Mouse (Mus musculus): ENCODE measurements at regions not wholly inside any gene's neighbourhood (a gene's known extent, or its start where the extent isn't known, plus 50 kb on each side); places are given as distances from the start of the nearest gene placed in this dataset.
A peak's percentile ranks its signal among the peaks of the same experiment; 100 is the strongest.

- no peak for ATAC-seq (replicated peaks; ENCODE audit: poor library complexity)
These were observed 50.2 kb upstream of the Nxt1 start for GRCm38 (mm10) chr2:148622216-148622615.

GRCm38 (mm10) chr2:148611911-148612310 lies 60.5 kb upstream of the Nxt1 start:
- peak; percentile 69; the same call in 1 of the 2 replicates for ATAC-seq (replicated peaks; ENCODE audit: poor library complexity)

GRCm38 (mm10) chr2:148605425-148605930 lies 66.9 kb upstream of the Nxt1 start:
- ATAC-seq (replicated peaks; ENCODE audit: poor library complexity): no peak

- ATAC-seq (replicated peaks; ENCODE audit: poor library complexity): peak; percentile 35; the same call in 1 of the 2 replicates
These were observed 68.5 kb upstream of the Nxt1 start for GRCm38 (mm10) chr2:148603951-148604350.

- ATAC-seq (replicated peaks; ENCODE audit: poor library complexity): no peak
These were observed 69.1 kb upstream of the Nxt1 start for GRCm38 (mm10) chr2:148603315-148603714.

- peak; percentile 86 for ATAC-seq (replicated peaks; ENCODE audit: poor library complexity)
These were observed 72.9 kb upstream of the Nxt1 start for GRCm38 (mm10) chr2:148599498-148599897.

GRCm38 (mm10) chr2:148596966-148597365 lies 75.4 kb upstream of the Nxt1 start:
- ATAC-seq (replicated peaks; ENCODE audit: poor library complexity): peak; percentile 61

GRCm38 (mm10) chr2:148585721-148586335 lies 86.6 kb upstream of the Nxt1 start:
- ATAC-seq (replicated peaks; ENCODE audit: poor library complexity): peak; percentile 81

GRCm38 (mm10) chr2:148582208-148582607 lies 90.2 kb upstream of the Nxt1 start:
- no peak for ATAC-seq (replicated peaks; ENCODE audit: poor library complexity)

GRCm38 (mm10) chr2:148581666-148582065 lies 90.7 kb upstream of the Nxt1 start:
- ATAC-seq (replicated peaks; ENCODE audit: poor library complexity): no peak

- peak; percentile 60 for ATAC-seq (replicated peaks; ENCODE audit: poor library complexity)
These were observed 92.0 kb upstream of the Nxt1 start for GRCm38 (mm10) chr2:148580286-148580966.

GRCm38 (mm10) chr2:148579564-148579963 lies 92.8 kb upstream of the Nxt1 start:
- no peak for ATAC-seq (replicated peaks; ENCODE audit: poor library complexity)

- ATAC-seq (replicated peaks; ENCODE audit: poor library complexity): peak; percentile 93
These were observed 93.4 kb upstream of the Nxt1 start for GRCm38 (mm10) chr2:148579027-148579426.

- ATAC-seq (replicated peaks; ENCODE audit: poor library complexity): no peak
These were observed 94.2 kb upstream of the Nxt1 start for GRCm38 (mm10) chr2:148578176-148578575.

- no peak for ATAC-seq (replicated peaks; ENCODE audit: poor library complexity)
These were observed 97.0 kb upstream of the Nxt1 start for GRCm38 (mm10) chr2:148575433-148575832.

GRCm38 (mm10) chr2:148572165-148572564 lies 100.2 kb upstream of the Nxt1 start:
- ATAC-seq (replicated peaks; ENCODE audit: poor library complexity): peak; percentile 69

GRCm38 (mm10) chr2:148571616-148572015 lies 100.8 kb upstream of the Nxt1 start:
- ATAC-seq (replicated peaks; ENCODE audit: poor library complexity): no peak

- ATAC-seq (replicated peaks; ENCODE audit: poor library complexity): no peak
These were observed 101.4 kb upstream of the Nxt1 start for GRCm38 (mm10) chr2:148571018-148571417.

GRCm38 (mm10) chr2:148567930-148568481 lies 104.4 kb upstream of the Nxt1 start:
- ATAC-seq (replicated peaks; ENCODE audit: poor library complexity): peak; percentile 74

GRCm38 (mm10) chr2:148563390-148563789 lies 109.0 kb upstream of the Nxt1 start:
- ATAC-seq (replicated peaks; ENCODE audit: poor library complexity): peak; percentile 79

- ATAC-seq (replicated peaks; ENCODE audit: poor library complexity): no peak
These were observed 110.4 kb upstream of the Nxt1 start for GRCm38 (mm10) chr2:148562041-148562440.

Measured in megakaryocyte progenitor cell, adult 5-6 weeks (primary cell).